Mouse (Mus musculus): ENCODE results near the gene P3h4. TPM values are rescaled to one million over a fixed set of nuclear protein-coding genes. Genes with fewer than 3 reads are reported as not detected.

P3h4 gene
- total RNA-seq (2023), result under 1 TPM in 1 of 2 experiments, not detected in 1; 0.31 TPM

DNA sequence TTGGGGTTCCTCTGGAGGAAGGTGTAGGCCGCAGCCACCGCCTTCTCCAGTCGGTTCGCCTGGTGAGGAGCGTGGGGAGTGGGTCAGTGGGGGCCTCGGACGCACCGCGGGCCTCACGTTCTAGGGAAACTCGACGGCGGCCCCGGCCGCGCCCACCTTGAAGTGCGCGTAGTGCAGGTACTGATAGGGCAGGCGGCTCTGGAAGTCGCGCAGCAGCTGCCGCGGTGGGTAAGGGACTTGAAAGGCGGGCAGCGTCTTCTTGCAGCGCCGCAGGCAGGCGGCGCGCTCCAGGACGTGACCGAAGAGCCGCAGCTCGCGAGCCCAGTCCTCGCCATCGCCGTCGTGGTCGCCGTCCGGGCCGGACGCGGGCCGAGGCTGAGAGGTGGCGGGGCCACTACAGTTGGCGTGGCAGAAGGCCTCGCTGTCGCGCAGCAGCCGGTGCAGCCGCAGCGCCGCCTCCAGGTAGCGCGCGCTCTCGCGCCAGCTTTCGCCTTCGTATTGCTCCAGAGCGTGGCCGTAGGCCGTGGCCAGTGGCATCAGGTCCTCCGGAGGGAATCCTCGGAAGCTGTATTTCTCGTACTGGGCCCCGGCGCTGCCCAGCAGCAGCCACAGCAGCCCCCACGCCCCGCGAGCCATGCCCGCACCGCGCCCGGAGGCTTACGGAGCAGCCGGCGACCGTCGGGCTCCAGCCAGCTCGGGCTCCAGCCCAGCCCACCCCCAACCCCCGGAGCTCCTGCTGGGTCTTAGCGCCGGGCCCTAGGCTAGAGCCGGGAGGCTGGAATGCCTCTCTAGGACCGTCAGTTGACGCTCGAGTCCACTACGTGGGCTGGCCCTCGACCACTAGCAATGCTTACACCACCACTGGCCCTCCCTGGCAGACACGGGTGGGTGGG, at the start of gene P3h4:
Gene P3h4 (minus strand): TSS at position 816 of the 893 bp plus-strand sequence.

GRCm38 (mm10) chr11:100441797-100442196, 27.2 kb upstream of the P3h4 start, which contains the start of the genes Nt5c3b and Klhl10:
Gene Nt5c3b (minus strand): TSS chr11:100441808.
Gene Klhl10 (plus strand): TSS chr11:100441917.

GRCm38 (mm10) chr11:100414914-100415822, 532 bp upstream of the P3h4 start, which contains the start of gene Fkbp10:
Gene Fkbp10 (plus strand): TSS chr11:100415697.

DNA sequence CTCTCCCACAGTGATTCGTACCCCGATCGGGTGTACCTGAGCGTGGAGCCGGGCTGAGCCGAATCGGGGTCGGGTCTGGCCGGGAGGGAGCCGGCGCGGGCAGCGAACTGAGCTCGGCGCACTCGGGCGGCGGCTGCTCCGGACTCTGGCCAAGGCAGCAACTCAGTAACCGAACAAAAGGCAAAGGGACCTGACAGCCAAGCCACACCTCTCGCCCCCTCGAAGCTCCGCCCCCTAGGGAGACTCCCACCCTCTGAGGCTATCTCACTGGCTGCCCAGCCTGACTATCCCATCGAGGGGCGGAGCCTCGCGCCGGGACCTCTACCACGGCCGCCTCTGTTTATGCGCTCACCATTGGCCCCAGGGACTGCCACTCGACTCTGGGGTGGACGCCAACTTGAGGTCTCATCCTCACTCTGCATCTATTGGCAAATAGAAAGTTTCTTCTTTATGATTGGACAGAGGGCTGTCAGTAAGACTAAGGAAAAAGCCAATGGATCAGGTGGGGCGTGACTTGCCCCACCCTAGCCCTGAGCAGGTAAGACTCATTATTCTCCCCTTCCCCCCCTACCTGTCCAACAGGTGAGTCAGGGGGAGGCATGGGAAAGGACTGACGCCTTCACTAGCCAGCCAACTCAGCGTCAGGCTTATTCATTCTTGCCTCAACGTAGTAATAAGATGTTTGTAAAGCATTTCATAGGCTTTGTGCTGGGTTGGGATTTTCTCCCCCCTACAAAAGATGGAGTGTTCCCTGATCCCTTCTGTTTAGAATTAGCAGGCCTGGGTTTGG, 16.8 kb downstream of the P3h4 start, which contains the start of gene Jup:
Gene Jup (minus strand): TSS at position 164 of the 790 bp plus-strand sequence.

Other genes with a start within 250 kb of the P3h4 start
- gene Krt9, start 221.6 kb downstream of the P3h4 start, total RNA-seq (2023), result not detected
- not detected for gene Krt14, start 207.3 kb downstream of the P3h4 start, total RNA-seq (2023)
- not detected for gene Krt16, start 165.9 kb downstream of the P3h4 start, total RNA-seq (2023)
- gene Krt17, start 153.8 kb downstream of the P3h4 start, total RNA-seq (2023), result not detected
- not detected for gene Krt42, start 145.0 kb downstream of the P3h4 start, total RNA-seq (2023)
- 1,000 to 10,000 TPM; 1,687 to 1,738 TPM for gene Eif1, start 95.0 kb downstream of the P3h4 start, total RNA-seq (2023)
- gene Gast, start 80.4 kb downstream of the P3h4 start, total RNA-seq (2023), result not detected
- gene Hap1, start 58.7 kb downstream of the P3h4 start, total RNA-seq (2023), result under 1 TPM; 0.59 to 0.73 TPM
- 10 to 100 TPM; 16.1 to 24.1 TPM for gene Jup, start 17.1 kb downstream of the P3h4 start, total RNA-seq (2023)
- 1 to 10 TPM; 1.0 to 1.6 TPM for gene Fkbp10, start 861 bp upstream of the P3h4 start, total RNA-seq (2023)
- gene Nt5c3b, start 27.0 kb upstream of the P3h4 start, total RNA-seq (2023), result 1 to 10 TPM; 6.4 to 6.5 TPM
- gene Klhl10, start 27.1 kb upstream of the P3h4 start, total RNA-seq (2023), result not detected
- gene Klhl11, start 57.9 kb upstream of the P3h4 start, total RNA-seq (2023), result 10 to 100 TPM; 10.6 to 12.7 TPM
- gene Acly, start 113.2 kb upstream of the P3h4 start, total RNA-seq (2023), result 100 to 1,000 TPM; 119 to 124 TPM
- not detected for gene Ttc25, start 130.8 kb upstream of the P3h4 start, total RNA-seq (2023)
- gene Cnp, start 160.1 kb upstream of the P3h4 start, total RNA-seq (2023), result 10 to 100 TPM; 14.2 to 15.8 TPM
- gene Nkiras2, start 204.4 kb upstream of the P3h4 start, total RNA-seq (2023), result 10 to 100 TPM; 43.2 to 47.8 TPM
- gene Dnajc7, start 205.3 kb upstream of the P3h4 start, total RNA-seq (2023), result 100 to 1,000 TPM; 121 to 134 TPM

Measured in neutrophil, adult 83 days (primary cell).